Mouse (Mus musculus): ENCODE results near the gene Tmem270. TPM values are rescaled to one million over a fixed set of nuclear protein-coding genes. Genes with fewer than 3 reads are reported as not detected.
"Not testable (repeated sequence)": the region's sequence is repeated elsewhere in the genome, so short reads cannot be mapped to it uniquely, and the experiment has no call there.

The Tmem270 gene
- total and polyA plus RNA-seq, 3 experiments = not detected

DNA sequence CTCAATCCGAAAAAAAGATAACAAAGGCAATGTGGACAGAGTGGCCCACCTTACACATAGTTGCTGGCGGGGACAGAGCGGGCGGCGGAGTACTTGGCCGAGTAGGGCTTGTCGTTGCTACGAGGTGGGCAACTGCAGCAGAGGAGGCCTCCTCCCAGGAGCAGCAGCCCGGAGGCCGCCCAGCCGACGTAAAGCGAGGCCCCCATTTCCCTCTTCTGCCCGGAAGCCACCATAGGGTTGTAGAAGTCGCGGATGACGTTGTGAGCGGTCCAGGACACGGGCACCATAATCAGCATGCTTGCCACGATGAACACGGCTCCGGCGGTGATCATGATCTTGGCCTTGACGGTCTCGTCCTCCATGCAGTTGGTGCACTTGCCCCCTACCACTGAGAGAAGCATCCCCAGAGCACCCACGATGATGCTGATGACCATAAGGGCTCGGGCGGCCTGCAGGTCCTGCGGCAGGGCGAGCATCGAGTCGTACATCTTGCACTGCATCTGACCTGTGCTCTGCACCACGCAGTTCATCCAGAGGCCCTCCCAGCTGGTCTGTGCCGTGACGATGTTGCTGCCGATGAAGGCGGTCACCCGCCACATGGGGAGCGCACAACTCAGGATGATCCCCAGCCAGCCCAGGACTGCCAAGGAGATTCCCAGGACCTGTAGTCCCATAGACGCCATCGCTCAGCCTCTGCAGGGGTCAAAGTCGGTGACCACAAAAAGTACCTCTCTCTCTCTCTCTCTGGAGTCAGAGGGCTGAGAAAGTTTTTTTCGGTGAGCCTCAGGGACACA lies 39.7 kb upstream of the Tmem270 start:
- WGBS = 55% methylated on average over 43 of the region's 43 CpGs
- Histone ChIP-seq H3K4me1 (ENCODE audit: control insufficient read depth, insufficient read depth, low read length) (no peaks in the 10 kb centered on the region), H3K4me3 (no peak overlapping the region), H3K36me3 (ENCODE audit: control insufficient read depth, insufficient read depth, low read length) (no peaks in the 10 kb centered on the region), H3K9ac (ENCODE audit: low read depth, low read length) (no peak overlapping the region), H3K79me2 (replicated peaks; ENCODE audit: control insufficient read depth, insufficient read depth, low read length) (no peaks in the 10 kb centered on the region), H3K27me3 (ENCODE audit: control insufficient read depth, insufficient read depth, low read length) (no peaks in the 10 kb centered on the region), H3K27ac (no peak overlapping the region)
- TF ChIP-seq CTCF (IDR thresholded peaks at IDR 0.05) = no peak
- TF ChIP-seq POLR2A (IDR thresholded peaks at IDR 0.05; ENCODE audit: insufficient read depth, low read depth, low read length) = no peak
- TF ChIP-seq EP300 (IDR thresholded peaks at IDR 0.05; ENCODE audit: insufficient read depth, low read depth, low read length) = no peak
- intact Hi-C loops (cut with DNase I) = no loop called here
- no peak for DNase-seq

DNA sequence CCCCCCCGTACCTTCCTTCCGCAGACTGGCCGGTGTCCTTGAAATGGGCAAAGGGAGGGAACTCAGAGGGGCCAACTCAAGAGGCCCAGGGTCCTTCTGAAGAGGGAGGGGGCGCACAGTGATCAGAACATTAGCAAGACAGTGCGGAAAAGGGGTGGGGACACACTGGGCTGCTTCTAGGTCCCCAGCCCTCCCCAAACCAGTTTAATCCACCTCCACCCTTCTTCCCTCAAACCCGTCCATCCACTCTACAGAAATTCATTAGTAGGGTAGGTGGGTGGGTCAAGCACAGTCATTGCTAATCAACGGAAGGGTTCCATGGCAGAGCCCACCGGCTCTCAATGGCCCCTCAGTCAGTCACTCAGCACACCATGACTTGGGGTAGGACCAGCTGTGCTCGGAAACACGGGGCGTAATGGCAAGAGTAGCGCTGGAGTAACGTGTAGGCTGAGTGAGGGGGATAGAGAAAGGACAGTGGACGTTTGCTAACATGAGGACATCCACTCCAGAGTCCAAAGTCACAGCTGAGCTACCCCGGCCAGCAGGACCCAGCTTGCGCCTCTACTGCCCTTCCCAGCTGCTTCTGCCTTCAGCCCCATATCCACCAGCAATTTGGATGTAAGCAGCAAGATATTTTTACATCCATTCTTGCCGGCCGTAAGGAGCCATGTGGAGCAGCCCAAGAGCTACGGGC lies 38.9 kb upstream of the Tmem270 start:
- TF ChIP-seq CTCF (IDR thresholded peaks at IDR 0.05) = no peak
- no peak for TF ChIP-seq POLR2A (IDR thresholded peaks at IDR 0.05; ENCODE audit: insufficient read depth, low read depth, low read length)
- no peak for TF ChIP-seq EP300 (IDR thresholded peaks at IDR 0.05; ENCODE audit: insufficient read depth, low read depth, low read length)
- H3K36me3 ChIP-seq (ENCODE audit: control insufficient read depth, insufficient read depth, low read length) = no peaks in the 10 kb centered on the region
- no peak overlapping the region for H3K4me3 ChIP-seq
- no peaks in the 10 kb centered on the region for H3K27me3 ChIP-seq (ENCODE audit: control insufficient read depth, insufficient read depth, low read length)
- H3K4me1 ChIP-seq (ENCODE audit: control insufficient read depth, insufficient read depth, low read length) = no peaks in the 10 kb centered on the region
- no peak overlapping the region for H3K27ac ChIP-seq
- intact Hi-C loops (cut with DNase I) = no loop called here
- no peak overlapping the region for H3K9ac ChIP-seq (ENCODE audit: low read depth, low read length)
- H3K79me2 ChIP-seq (replicated peaks; ENCODE audit: control insufficient read depth, insufficient read depth, low read length) = no peaks in the 10 kb centered on the region
- no peak for DNase-seq
- WGBS = 72% methylated on average over 19 of the region's 19 CpGs

DNA sequence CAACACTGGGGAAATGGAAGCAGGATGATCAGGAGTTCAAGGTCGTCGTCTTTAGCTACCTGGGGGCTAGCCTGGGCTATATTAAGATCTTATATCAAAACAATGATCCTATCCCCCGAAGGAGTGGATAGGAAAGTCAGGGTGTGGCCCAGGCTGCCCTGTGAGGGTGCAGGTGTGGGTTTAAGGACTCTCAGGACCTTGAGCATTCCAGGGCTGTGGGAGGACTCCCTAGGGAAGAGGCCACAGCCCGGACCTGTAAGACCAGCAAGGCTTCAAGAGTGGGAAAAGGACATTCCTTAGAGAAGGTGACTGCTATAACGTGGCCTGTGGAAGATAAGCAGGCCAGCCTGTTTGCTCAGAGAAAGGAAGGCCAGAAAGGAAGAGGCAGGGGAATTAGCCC lies 37.6 kb upstream of the Tmem270 start:
- no peaks in the 10 kb centered on the region for H3K4me1 ChIP-seq (ENCODE audit: control insufficient read depth, insufficient read depth, low read length)
- DNase-seq = no peak
- intact Hi-C loops (cut with DNase I) = no loop called here
- H3K9ac ChIP-seq (ENCODE audit: low read depth, low read length) = no peak overlapping the region
- no peaks in the 10 kb centered on the region for H3K27me3 ChIP-seq (ENCODE audit: control insufficient read depth, insufficient read depth, low read length)
- no peak overlapping the region for H3K27ac ChIP-seq
- no peak for TF ChIP-seq POLR2A (IDR thresholded peaks at IDR 0.05; ENCODE audit: insufficient read depth, low read depth, low read length)
- TF ChIP-seq EP300 (IDR thresholded peaks at IDR 0.05; ENCODE audit: insufficient read depth, low read depth, low read length) = no peak
- TF ChIP-seq CTCF (IDR thresholded peaks at IDR 0.05) = no peak
- WGBS = 52% methylated on average over 5 of the region's 5 CpGs
- H3K79me2 ChIP-seq (replicated peaks; ENCODE audit: control insufficient read depth, insufficient read depth, low read length) = no peaks in the 10 kb centered on the region
- H3K36me3 ChIP-seq (ENCODE audit: control insufficient read depth, insufficient read depth, low read length) = no peaks in the 10 kb centered on the region
- H3K4me3 ChIP-seq = no peak overlapping the region

DNA sequence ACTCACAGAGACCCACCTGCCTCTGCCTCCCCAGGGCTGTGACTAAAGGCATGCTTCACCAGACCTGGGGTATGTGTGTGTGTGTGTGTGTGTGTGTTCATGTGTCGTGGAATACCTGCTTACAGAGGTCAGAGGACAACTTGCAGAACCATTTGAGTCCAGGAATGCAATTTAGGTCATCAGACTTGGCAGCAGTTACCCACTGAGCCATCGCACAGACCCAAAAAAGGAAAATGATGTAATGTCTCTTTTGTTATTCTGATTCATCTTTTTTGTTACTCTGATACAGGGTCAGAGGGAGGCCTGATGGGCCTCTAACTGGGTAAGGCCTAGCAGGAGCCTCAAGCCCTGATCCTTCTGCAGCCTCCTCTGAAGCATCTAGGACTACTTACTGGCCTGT lies 36.2 kb upstream of the Tmem270 start:
- Histone ChIP-seq H3K79me2 (replicated peaks; ENCODE audit: control insufficient read depth, insufficient read depth, low read length) (no peaks in the 10 kb centered on the region), H3K4me1 (ENCODE audit: control insufficient read depth, insufficient read depth, low read length) (no peaks in the 10 kb centered on the region), H3K4me3 (no peak overlapping the region), H3K27me3 (ENCODE audit: control insufficient read depth, insufficient read depth, low read length) (no peaks in the 10 kb centered on the region), H3K9ac (ENCODE audit: low read depth, low read length) (no peak overlapping the region), H3K27ac (no peak overlapping the region), H3K36me3 (ENCODE audit: control insufficient read depth, insufficient read depth, low read length) (no peaks in the 10 kb centered on the region)
- DNase-seq = no peak
- intact Hi-C loops (cut with DNase I) = no loop called here
- WGBS = 15% methylated on average over 2 of the region's 2 CpGs
- TF ChIP-seq CTCF (IDR thresholded peaks at IDR 0.05) (no peak), EP300 (IDR thresholded peaks at IDR 0.05; ENCODE audit: insufficient read depth, low read depth, low read length) (no peak), POLR2A (IDR thresholded peaks at IDR 0.05; ENCODE audit: insufficient read depth, low read depth, low read length) (no peak)

DNA sequence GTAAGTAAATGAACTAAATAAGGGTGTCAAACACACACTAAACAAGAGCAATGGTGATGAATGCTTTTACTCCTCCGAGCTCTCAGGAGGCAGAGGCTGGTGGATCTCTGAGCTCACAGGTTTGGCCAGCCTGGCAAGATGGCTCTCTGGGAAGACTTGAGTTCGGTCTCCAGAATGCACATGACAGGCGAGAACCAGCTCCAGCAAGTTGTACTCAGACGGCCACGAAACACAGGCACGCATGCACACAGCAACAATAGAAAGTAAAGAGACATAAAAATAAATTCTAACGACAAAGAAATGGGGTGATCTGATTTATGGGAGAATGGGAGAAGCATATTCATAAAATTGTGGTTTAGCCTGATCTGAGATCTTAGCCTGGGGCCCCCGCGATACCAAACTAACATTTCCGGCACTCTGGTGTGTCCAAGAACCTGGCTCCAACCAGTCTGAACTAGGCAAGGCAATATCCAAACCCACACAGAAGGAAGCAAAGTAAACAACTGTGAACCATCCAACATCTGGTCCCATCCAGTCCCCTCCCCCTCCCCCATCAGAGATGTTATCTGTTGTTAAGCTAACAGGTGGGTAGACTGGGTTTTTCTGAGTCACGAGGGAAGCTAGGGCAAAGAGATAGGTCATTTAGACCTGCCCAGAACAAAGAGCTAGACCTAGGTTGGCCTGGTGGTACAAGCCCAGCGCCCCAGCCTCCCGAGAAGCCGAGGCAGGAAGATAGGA lies 35.1 kb upstream of the Tmem270 start:
- 88% methylated on average over 14 of the region's 14 CpGs for WGBS
- Histone ChIP-seq H3K4me1 (ENCODE audit: control insufficient read depth, insufficient read depth, low read length) (no peaks in the 10 kb centered on the region), H3K27ac (no peak overlapping the region), H3K4me3 (no peak overlapping the region), H3K9ac (ENCODE audit: low read depth, low read length) (no peak overlapping the region), H3K79me2 (replicated peaks; ENCODE audit: control insufficient read depth, insufficient read depth, low read length) (no peaks in the 10 kb centered on the region), H3K36me3 (ENCODE audit: control insufficient read depth, insufficient read depth, low read length) (no peaks in the 10 kb centered on the region), H3K27me3 (ENCODE audit: control insufficient read depth, insufficient read depth, low read length) (no peaks in the 10 kb centered on the region)
- TF ChIP-seq POLR2A (IDR thresholded peaks at IDR 0.05; ENCODE audit: insufficient read depth, low read depth, low read length) (no peak), EP300 (IDR thresholded peaks at IDR 0.05; ENCODE audit: insufficient read depth, low read depth, low read length) (no peak), CTCF (IDR thresholded peaks at IDR 0.05) (no peak)
- no peak for DNase-seq
- intact Hi-C loops (cut with DNase I) = no loop called here

DNA sequence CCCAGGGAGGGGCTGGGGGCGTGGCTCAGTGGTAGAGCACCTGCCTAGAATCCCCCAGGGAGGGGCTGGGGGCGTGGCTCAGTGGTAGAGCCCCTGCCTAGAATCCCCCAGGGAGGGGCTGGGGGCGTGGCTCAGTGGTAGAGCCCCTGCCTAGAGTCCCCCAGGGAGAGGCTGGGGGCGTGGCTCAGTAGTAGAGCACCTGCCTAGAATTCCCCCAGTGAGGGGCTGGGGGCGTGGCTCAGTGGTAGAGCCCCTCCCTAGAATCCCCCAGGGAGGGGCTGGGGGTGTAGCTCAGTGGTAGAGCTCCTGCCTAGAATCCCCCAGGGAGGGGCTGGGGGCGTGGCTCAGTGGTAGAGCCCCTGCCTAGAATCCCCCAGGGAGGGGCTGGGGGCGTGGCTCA lies 33.0 kb upstream of the Tmem270 start:
- H3K36me3 ChIP-seq (ENCODE audit: control insufficient read depth, insufficient read depth, low read length); DNase-seq; intact Hi-C loops (cut with DNase I); H3K27me3 ChIP-seq (ENCODE audit: control insufficient read depth, insufficient read depth, low read length); H3K4me1 ChIP-seq (ENCODE audit: control insufficient read depth, insufficient read depth, low read length); H3K79me2 ChIP-seq (replicated peaks; ENCODE audit: control insufficient read depth, insufficient read depth, low read length); H3K9ac ChIP-seq (ENCODE audit: low read depth, low read length); H3K27ac ChIP-seq; H3K4me3 ChIP-seq: not testable (repeated sequence)
- 90% methylated on average over 4 of the region's 7 CpGs for WGBS

Measured in heart, adult 2 months (tissue).